ENCODE assay signal across 13 mouse cellular contexts in genomic region chr7:123186463-123186862, GRCm38 (mm10).
"Had no signal": no experiment of that assay in that cellular context is flagged by ENCODE, and none has a peak within 500 bp of the region (broad histone marks: within the 10 kb centered on the region; RNA-seq: fewer than 3 reads in every experiment).

No protein-coding gene starts in this region.

- H3K27ac ChIP-seq: limb, embryonic 13.5 days; liver, embryonic 13.5 days; midbrain, embryonic 10.5 days; stomach, postnatal 0 days had no signal

- ATAC-seq: midbrain, embryonic 16.5 days had no signal

- H3K9ac ChIP-seq: limb, embryonic 13.5 days; liver, embryonic 13.5 days had no signal

- DNase-seq: kidney, adult 2 months; layer of hippocampus, adult 9-11 months; layer of hippocampus, postnatal 36 days; liver, embryonic 13.5 days; lung, adult 18-20 months; lung, postnatal 10 days; lung, postnatal 4 days; right cerebral cortex, postnatal 25 days; thymus, postnatal 4 days had no signal

- H3K9me3 ChIP-seq: limb, embryonic 13.5 days; liver, embryonic 13.5 days; midbrain, embryonic 10.5 days had no signal

- H3K27me3 ChIP-seq: limb, embryonic 13.5 days; liver, embryonic 13.5 days had no signal

- H3K4me3 ChIP-seq: limb, embryonic 13.5 days; liver, embryonic 13.5 days; midbrain, embryonic 10.5 days had no signal

- H3K4me1 ChIP-seq: limb, embryonic 13.5 days; liver, embryonic 13.5 days; midbrain, embryonic 10.5 days had no signal

- H3K4me2 ChIP-seq: limb, embryonic 13.5 days; liver, embryonic 13.5 days had no signal
